Mouse (Mus musculus): ENCODE data around the gene Snapc5.
A peak's percentile ranks its signal among the peaks of the same experiment; 100 is the strongest.
"Not testable (repeated sequence)": the region's sequence is repeated elsewhere in the genome, so short reads cannot be mapped to it uniquely, and the experiment has no call there.

Gene Snapc5

GRCm38 (mm10) chr9:64198763-64199418, 19.8 kb downstream of the Snapc5 start:
- DNase-seq (ENCODE audit: low spot score), result not testable (repeated sequence)

DNA sequence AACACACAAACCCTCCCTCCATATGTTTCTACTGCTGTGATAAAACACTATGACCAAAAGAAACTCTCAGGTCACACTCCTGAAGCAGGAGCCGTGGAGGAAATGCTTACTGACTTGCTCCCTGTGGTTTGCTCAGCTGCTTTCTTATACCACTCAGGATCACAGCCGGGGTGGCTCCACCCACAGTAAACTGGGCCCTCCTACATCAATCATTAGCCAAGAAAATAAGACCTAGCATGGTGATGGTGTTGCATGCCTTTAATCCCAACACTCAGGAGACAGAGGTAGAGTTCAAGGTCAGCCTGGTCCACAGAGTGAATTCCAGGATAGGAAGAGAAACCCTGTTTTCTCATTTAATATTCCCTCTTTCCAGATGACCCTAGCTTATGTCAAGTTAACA, 20.8 kb downstream of the Snapc5 start:
- no peak for DNase-seq (ENCODE audit: low spot score)

DNA sequence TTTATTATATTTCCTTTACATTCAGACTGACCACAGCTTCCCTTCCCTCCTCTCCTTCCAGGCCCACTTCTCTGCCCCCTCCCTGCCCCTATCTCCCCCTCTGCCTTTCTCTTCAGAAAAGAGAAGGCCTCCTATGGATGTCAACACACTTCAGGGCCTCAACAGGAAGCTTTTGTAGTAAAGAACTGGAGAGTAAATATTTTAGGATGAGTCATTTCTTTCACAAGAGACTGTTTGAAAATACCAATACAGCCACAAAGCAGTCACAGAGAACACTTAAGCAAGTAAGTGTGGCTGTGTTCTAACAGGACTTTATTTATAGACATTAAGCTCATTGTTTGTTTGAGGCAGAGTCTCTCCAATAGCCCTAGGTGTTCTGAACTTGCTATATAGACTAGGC, 23.3 kb downstream of the Snapc5 start:
- no peak for DNase-seq (ENCODE audit: low spot score)

- no peak for DNase-seq (ENCODE audit: low spot score)
These were observed 23.8 kb downstream of the Snapc5 start for GRCm38 (mm10) chr9:64202866-64203265.

DNA sequence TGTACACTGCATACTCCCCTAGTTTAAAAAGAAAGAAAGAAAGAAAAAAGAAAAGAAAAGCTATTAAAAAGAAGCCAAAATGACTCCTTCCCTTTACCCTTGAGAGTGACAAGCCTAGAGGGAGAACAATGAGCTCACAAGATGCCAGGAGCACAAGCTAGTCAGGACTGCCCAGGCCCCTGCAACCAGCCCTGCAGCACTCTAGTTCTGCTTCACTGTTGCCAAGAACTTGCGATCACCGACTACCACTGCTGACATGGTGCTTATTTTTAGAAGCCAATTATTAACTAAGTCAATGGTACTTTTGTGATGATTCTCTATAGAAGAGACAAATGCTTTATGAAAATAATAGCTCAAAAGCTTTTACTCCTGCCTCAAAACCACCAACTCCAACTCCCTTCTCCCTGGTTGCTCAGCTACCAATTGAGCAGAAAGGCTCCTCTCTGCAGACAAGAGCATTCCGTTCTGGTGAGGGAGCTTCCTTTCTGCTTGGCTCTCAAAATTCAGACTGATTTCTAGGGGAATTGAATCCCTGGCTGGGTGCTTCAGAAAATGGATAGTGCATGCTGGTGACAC, 28.5 kb downstream of the Snapc5 start:
- DNase-seq (ENCODE audit: low spot score), result no peak

- DNase-seq (ENCODE audit: low spot score), result no peak
These were observed 35.4 kb downstream of the Snapc5 start for GRCm38 (mm10) chr9:64214452-64214851.

- no peak for DNase-seq (ENCODE audit: low spot score)
These were observed 37.0 kb downstream of the Snapc5 start for GRCm38 (mm10) chr9:64216090-64216489.

DNA sequence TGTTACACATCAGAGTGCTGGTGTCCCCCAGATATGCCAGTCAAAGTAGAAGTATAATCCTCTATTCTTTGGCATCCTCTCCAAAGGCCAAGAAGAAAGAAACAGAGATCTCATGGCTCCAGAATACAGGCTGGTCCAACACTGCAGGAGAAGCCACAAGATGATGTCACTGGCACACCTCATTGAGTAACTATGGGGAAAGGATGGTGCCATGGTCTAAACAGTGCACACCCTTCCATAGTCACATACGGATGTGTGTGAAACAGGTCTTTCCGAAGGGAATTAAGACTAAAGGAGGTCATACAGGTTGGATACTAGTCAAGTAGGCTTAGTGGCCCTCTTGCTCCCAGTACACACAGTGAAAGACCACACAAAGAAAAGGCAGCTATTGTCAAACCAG, 37.6 kb downstream of the Snapc5 start:
- DNase-seq (ENCODE audit: low spot score), result no peak

DNA sequence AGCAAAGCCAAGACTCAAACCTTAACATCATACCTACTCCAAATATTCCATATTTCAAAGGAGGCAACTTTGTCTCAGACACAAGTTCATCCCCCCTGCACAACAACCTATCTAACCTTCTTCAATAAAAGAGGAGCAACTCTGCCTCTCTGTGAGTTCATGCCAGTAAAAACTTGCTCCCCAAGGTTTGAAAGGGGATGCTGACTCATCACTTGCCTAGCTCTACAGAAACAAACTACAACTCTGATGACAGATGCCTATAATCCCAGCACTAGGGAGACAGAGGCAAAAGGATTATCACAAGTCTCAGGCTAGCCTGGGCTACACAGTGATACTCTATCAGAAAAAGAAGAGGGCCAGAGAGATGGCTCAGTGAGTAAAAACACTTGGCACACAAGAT, 38.8 kb downstream of the Snapc5 start:
- no peak for DNase-seq (ENCODE audit: low spot score)

DNA sequence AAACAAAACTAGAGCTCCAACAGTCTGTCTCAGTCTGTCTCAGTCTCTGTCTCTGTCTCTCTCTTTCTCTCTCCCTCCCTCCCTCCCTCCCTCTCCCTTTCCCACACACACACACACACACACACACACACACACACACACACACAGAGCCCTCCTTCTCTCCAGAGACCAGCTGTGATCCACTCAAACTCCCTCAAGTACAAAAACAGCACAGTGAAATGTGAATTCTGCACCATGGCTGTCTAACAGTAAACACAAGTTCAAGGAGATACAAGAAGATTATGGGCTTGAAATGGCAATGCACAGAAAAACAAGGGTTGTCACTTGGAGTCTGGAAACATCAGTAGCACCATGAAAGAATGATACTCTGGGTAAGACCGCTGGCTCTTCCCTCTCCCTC, 40.2 kb downstream of the Snapc5 start:
- no peak for DNase-seq (ENCODE audit: low spot score)

GRCm38 (mm10) chr9:64219772-64220420, 40.8 kb downstream of the Snapc5 start:
- no peak for DNase-seq (ENCODE audit: low spot score)

DNA sequence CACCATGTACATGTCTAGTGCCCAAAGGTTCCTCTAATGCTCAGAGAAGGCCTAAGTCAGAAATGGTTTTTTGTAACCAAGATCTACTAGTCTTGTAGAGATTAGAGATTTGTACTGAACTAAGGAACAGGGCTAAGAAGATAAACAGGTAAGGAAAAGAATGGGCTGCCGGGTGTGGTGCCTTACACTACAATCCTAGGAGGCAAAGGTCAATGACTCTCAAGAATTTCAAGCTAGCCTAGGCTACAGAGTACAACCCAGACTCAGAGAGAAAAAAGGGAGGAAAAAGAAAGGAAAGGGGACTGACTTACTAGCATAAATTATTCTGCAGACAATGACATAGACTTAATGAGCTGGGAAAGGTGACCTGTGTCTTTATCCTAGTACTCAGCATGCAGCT, 41.5 kb downstream of the Snapc5 start:
- no peak for DNase-seq (ENCODE audit: low spot score)

- no peak for DNase-seq (ENCODE audit: low spot score)
These were observed 42.4 kb downstream of the Snapc5 start for GRCm38 (mm10) chr9:64221480-64221879.

DNA sequence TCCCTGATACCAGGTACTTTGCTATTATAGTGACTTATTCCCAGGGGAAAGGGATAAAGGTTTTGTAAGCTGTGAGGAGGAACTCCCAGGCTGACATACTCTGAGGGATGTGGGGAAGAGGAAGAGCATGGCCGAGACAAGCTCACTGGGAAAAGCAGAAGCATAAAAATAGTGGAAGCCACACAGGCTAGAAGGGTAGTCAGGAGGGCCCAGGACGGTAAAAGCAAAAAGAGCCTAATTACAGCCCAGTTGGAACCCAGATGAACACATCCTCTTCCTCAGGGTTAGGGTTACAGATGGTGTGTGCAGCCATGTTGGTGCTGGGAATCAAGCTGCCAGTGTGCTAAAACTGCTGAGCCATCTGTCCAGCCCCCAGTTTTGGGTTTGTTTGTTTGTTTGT, 43.0 kb downstream of the Snapc5 start:
- no peak for DNase-seq (ENCODE audit: low spot score)

DNA sequence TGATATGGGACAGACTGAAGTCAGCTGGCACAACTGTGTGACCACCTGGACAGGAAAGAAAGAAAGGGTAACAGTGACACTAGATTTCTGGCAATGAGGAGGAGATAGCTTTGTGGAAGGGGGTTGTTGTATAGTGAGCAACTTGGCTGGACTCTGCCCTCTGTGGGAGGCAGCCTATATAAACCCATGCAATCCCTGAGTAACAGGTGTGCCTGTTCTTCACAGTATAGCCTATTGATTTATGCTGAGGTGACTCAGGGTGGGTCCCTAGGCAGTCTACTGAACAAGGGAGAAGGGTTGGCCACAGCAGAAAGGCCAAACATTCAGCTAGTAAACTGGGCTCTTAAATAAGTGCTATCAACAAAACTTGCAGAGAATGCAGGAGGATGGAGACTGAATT, 46.7 kb downstream of the Snapc5 start:
- no peak for DNase-seq (ENCODE audit: low spot score)

- no peak for DNase-seq (ENCODE audit: low spot score)
These were observed 48.7 kb downstream of the Snapc5 start for GRCm38 (mm10) chr9:64227736-64228135.

- no peak for DNase-seq (ENCODE audit: low spot score)
These were observed 49.9 kb downstream of the Snapc5 start for GRCm38 (mm10) chr9:64228972-64229371.

DNA sequence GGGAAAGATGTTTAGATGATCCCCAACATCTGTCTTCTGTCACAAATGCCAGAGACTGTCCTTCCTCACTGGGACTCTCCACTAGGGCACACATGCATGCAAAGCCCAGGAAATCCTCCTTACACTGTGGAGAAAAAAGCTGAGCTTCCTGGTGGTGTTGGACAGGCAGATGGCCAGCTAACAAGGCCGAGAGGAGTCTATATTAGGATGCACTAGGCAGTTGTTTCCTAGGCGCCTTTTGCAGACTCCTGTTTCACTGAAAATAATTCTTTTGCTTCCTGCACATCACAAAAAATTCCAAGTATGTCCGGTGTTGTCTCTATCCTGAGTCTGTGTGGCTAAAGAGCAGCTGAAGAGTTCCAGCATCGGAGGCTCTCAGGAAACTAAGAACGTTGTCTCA, 52.1 kb downstream of the Snapc5 start:
- DNase-seq (ENCODE audit: low spot score), result no peak

- DNase-seq (ENCODE audit: low spot score), result no peak
These were observed 52.6 kb downstream of the Snapc5 start for GRCm38 (mm10) chr9:64231674-64232073.

DNA sequence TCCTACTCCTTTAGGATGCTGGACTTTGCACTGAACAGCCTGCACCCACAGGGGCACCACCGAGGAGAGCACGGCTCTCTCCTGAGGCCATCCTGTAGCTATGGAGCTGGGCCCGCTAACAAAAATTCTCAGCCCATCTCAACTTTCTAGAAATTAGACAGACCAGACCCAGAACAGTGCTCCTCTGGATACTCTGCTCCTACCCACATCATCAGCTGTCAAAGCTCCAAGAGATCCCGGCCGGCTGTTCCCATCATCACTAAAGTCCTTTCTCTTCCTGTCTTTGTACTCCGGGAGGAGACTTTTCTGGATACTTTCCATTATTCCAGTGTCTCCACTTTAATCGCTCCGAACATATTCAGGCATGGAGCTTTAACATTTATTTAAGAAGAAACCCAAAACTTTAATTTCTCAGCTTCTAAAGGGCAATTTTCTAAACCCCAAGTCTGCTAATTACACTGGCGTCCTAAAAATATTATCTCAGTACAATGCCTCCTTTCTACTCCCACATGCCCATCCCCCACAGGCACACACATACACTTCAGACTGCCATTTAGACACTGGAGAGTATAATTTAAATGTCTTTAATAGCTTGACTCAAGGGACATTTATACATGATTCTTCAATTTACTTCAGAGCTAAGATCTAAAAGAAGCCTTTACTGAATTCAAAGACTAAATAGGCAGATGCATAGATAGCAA, 53.3 kb downstream of the Snapc5 start:
- DNase-seq (ENCODE audit: low spot score), result peak; percentile 28

Measured in urinary bladder, postnatal 14 days (tissue).